Mouse (Mus musculus) megakaryocyte progenitor cell, adult 5-6 weeks (primary cell): ENCODE data around the gene Ctsh. TPM values are rescaled to one million over a fixed set of nuclear protein-coding genes. Genes with fewer than 3 reads are reported as not detected.
"Not testable (repeated sequence)": the region's sequence is repeated elsewhere in the genome, so short reads cannot be mapped to it uniquely, and the experiment has no call there.

Source experiments
- ATAC-seq: replicated peaks from 2 replicates; pipeline ENCODE4 v1.8.0; 2016; ENCODE audit warnings: mild to moderate bottlenecking, moderate TSS enrichment, inconsistent platforms; ENCODE audit not compliant: poor library complexity
- total RNA-seq, 2 experiments: library from RNA; stranded (forward) in 1 of 2; stranded (reverse) in 1 of 2; fragments of 157-497, 149-512 nt in 1 of 2; fragments of 200-1000 nt in 1 of 2; gene quantifications; 2 replicates each; pipeline versions ENCODE4 v1.2.3 to v1.2.4; 2015 to 2017

Gene Ctsh
- total RNA-seq, 2 experiments from 2014 or later = 52.8 to 78.9 TPM

GRCm38 (mm10) chr9:90056716-90057115, 2.8 kb downstream of the Ctsh start:
- no peak for ATAC-seq

DNA sequence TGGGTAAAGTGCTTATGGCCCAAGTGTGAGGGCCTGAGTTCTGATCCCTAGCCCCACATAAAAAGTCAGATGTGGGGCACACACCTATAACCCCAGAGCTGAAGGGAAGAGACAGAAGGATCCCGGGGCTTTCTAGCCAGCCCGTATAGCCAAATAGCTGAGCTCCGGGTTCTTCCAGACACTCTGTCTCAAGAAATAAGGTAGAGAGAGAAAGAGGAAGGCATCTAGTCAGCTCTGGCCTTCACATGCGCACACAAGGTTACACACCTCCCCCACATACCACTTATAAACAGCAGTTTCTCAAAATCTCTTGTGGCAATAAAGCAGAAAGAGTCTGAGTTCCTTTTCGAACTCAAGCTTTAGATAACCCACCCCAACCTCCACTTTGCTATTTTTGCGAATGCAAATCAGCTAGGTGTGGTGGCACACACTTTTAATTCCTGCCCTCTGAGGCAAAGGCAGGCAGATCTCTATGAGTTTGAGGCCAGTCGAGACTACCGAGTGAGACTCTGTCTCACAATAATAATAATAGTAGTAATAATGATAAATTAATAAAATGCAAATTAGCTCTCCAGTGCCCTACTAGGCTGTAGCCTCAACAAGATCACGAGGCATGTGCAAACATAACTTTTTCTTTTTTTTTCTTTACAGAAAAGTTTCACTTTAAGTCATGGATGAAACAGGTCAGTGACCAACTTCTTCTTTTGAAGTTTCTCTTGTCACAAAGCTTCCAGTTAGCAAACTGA, 6.0 kb downstream of the Ctsh start:
- ATAC-seq = peak; percentile 62

DNA sequence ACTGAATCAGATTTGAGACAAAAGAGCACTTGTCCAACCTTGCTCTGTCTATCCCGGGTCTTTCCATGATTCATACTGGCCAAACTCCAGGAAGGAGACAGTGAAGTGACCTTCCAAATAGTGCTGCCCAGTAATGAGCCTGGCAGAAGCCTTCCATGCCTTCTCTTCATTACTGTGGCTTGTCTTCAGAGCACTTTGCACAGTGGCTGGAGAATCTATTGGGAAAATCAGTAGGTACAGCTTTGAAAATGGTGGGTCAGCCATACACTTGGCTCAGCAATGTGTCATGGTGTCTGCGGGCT, 6.6 kb downstream of the Ctsh start:
- no peak for ATAC-seq

- peak; percentile 39 for ATAC-seq
These were observed 7.0 kb downstream of the Ctsh start for GRCm38 (mm10) chr9:90060932-90061331.

GRCm38 (mm10) chr9:90067341-90067740, 13.4 kb downstream of the Ctsh start:
- peak; percentile 40; the same call in 1 of the 2 replicates for ATAC-seq

DNA sequence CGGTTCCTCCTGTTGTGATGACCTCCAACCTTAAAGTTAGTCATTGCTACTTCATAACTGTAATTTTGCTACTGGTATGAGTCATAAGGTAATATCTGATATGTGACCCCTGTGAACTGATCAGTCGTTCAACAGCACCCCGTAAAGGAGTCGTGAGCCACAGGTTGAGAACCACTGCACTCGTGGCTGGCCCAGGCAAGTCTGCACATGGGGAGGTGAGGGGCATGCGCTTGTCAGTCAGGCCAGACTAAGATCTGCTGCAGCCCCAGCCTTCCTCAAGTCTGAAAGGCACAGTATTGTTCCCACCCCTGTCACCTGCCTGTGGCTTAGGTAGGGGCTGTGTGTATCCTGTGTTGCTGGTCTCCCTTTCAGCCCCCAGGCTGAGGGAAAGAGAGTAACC, 14.8 kb downstream of the Ctsh start:
- no peak for ATAC-seq

DNA sequence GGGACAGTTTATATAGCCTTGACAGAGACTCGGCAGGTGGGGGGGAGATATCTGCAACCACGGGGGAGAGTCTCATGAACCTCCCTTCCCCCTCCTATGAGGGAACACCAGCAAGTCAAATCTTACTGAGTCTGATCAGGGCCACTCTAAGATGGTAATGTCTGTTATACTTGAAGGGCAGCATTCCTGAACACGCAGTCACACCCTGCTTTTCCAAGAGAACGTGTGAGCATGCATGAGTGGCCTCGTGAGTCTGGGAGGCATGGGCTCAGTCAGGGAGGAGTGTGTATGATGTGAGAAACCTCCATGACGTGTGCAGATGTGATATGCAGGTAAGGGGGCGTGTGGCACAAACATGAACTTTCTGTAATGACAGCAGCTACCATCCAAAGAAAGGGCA, 15.5 kb downstream of the Ctsh start:
- no peak for ATAC-seq

DNA sequence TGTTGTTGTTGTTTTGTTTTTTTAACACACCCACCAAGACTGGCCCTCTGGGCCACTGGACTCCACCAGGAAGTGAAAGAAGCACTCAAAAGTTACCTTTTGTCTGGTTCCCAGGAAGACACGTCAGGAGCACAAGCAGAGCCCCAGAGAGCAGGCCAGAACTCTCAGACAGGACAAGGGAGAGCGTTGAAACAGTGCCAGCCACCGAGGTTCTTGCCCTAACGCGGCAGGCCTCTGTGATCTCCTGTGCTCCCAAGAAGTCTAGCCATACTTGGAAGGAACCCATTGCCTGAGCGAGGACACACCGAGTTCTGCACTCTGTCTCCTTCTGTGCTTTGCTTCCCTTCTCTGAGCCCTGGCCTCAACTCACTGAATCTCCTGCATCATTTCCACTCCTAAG, 16.2 kb downstream of the Ctsh start:
- no peak for ATAC-seq

DNA sequence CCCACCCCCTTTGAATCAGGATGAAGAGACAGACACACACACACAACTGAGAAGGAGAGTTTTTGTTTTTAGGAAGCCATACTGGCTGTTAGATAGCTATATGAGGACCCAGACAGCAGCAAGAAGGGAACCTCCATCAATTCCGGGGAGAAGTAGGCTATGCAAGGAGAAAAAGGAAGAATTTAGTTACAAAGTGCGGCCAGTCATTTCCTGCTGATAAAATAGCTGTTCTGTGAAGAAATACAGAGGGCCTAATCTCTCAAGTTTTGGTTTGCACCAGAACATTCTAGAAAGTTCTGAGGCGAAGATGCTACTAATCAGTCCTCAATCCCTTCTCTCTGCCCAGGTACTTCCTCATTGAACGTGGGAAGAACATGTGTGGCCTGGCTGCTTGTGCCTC, 21.4 kb downstream of the Ctsh start:
- peak; percentile 30 for ATAC-seq

DNA sequence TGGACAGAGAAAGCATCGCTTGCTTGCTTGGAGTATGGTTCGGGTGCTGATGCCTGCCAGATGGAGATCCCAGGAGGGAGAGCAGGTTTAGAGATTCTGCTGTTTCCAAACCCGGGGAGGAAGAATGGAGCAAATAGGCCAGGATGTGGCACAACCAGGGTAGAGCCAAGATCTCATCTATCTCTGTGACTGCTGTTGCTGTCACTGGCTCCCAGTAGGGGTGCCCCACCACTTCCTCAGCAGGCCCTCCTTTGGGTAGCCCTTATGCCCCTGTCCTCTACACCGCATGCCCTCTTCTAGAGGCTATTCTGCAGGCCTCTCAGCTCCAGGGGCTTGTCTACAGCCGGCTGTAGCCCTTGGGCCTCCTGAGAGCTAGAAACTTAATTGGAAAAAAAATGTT, 22.2 kb downstream of the Ctsh start:
- ATAC-seq = peak; percentile 43

DNA sequence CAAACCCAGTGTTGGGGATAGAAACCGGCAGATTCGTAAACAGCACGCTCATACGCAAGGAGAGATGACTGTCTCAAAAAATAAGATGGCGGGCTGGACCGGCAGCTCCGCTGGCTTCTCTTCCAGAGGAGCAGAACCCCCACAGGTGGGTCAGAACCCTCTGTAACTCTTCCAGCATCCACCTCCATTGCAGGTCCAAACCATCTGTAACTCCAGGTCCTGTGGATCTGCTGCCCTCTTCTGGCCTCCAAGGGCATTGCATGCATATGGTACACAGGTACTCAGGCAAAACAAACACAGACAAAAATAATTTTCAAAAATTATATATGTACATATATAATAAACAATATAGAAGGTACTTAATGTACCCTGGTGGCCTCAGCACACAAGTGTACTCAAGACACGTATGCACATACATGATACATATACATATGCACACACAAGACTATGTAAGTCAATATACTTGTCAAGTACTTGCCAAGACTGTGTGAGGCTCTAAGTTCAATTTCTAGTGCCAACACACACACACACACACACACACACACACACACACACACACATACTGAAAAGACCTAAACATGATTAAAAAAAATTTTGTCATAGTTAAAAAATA, 23.0 kb downstream of the Ctsh start:
- ATAC-seq = peak; percentile 77

DNA sequence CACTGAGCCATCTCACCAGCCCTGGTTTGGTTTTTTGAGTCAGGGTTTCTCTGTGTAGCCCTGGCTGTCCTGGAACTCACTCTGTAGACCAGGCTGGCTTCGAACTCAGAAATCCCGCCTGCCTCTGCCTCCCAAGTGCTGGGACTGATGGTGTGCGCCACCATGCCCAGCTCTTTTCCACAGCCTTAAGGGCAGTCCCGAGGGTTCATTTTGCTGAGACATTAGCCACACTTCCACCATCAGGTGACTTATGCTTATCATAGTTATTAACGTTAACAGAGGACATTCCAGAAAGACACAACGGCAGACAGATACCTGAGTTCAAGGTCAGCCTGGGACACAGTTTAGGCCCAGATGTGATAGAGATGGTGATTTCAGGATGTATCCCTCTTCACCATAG, 28.0 kb downstream of the Ctsh start:
- not testable (repeated sequence) for ATAC-seq

GRCm38 (mm10) chr9:90082992-90083391, 29.0 kb downstream of the Ctsh start:
- no peak for ATAC-seq

GRCm38 (mm10) chr9:90084152-90084551, 30.2 kb downstream of the Ctsh start:
- no peak for ATAC-seq

DNA sequence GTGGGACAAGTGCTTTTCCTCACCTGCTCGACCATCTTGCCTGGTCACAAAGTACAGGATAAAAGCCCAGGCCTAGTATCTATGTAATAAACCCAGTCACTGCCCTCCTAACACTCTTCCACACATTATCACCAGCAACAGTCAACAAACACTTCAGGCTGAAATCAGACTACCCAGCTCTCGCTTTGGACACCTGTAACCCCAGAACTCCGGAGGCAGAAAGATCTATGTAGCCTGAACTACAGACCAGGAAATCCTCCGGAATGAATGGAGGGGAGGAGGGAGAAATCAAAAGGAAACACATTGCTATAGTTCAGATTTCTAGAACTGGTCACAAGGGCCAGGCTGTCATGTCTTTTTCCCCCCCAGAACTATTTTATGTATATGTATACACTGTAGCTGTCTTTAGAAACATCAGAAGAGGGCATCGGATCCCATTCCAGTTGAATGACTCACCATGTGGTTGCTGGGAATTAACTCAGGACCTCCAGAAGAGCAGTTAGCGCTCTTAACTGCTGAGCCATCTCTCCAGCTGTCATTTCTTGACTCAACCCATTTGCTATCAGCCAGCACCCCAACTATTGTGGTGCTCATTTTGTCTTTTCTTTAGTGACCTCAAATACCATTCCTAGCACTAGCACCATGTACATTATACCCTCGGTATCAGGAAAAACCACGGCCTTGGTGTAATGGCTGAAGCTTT, 31.0 kb downstream of the Ctsh start:
- no peak for ATAC-seq

DNA sequence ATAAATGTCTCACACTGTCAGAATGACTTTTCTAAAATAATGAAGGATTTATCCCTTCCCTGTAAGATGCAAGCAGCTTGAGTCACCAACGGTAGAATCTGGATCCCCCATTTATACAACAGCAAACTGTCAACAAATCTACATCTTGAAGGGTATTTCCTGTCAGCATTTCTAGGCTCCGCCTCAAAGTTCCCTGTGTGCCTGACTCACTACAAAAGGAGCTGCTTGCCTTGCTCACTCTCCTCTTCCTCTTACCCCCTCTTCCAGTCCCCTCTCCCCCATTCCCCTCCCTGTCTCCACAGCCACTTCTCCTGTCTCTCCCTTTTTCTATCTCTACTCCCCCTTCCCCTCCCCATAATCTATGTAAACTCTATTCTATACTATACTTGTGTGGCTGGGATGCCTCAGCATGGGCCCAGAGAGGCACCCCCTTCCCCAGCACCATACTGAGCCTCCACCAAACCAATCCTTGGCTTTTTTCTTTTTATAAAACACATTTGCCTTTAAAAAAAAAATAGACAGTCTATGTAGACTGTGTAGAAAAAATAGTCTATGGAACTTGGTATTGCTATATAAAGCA, 34.0 kb downstream of the Ctsh start:
- 0 out of 2 replicates have a peak, but pooled peaks have one; percentile 30 for ATAC-seq

DNA sequence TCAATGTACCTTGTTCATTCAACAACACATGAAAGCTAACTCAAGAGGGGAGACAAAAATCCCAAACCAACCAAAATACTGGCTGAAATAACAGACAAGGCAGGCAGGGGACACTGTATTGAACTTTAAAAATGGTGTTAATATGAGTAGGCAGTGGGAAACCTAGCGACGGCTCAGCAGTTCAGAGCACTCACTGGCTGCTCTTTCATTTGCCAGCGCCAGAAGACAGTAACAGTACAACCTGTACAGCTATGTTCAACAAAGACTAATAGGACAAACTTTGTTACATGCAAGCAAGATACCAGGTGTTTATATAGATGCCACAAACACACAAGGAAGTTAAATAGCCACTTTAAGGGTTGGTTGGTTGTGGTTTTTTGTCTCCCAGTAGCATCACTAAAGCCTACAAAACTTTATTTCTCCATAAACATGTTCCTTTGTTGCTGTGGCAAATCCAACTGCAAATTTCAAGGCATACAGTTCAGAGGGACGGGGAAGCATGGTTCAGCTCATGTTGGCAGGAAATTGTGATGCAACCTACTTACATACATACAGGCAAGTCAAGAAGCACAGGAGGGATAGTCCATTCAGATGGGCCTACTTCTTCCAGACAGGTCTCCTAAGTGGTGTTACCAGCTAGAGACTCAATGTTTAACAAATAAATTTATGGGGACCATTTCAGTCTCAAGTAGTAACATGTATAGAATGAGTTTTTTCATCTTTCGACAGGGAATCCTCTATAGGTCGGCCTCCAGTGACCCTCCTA, 35.6 kb downstream of the Ctsh start:
- ATAC-seq = peak; percentile 52

DNA sequence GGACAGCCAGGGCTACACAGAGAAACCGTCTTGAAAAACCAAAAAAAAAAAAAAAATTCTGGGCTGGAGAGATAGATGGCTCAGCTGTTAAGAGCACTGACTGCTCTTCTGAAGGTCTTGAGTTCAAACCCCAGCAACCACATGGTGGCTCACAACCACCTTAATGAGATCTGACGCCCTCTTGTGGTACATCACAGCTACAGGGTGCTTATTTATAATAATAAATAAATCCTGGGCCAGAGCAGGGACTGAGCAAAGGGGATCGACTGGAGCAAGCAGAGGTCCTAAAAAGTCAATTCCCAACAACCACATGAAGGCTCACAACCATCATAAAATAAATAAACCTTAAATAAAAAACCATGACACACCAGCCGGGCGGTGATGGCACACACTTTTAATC, 45.0 kb downstream of the Ctsh start:
- ATAC-seq = peak; percentile 63

DNA sequence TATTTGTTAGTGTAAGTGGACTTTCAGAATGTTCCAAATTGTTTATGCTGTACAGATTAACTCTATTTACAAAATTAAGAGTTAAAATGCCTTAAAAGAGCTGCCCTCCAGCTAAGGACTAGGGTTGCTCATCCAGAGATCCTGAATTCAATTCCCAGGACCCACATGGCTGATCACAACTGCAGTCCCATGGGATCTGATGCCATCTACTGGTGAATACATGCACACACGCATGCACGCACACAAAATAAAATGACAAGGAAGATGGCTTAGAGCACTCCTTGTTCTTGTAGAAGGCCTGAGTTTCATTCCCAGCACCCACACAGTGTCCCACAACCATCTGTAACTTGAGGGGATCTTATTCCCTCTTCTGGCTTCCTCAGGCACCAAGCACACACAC, 46.8 kb downstream of the Ctsh start:
- peak; percentile 88 for ATAC-seq

DNA sequence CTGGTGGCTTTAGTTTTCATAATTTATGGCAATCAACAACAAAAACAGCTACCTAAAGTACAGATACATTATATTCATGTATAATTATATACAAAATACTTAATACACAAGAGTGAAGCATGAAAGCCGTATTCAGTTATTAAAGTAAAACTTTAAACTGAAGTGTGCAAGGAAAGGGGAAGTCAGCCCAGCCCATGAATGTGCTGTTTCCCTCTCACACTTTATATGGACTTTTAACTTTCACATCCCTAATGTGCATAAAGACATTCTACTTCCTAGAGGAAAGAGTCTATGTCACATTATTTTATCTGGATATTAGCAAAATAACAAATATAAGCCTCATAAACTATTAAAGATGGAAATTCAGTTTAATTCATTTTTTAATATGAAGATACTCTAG, 51.5 kb downstream of the Ctsh start:
- ATAC-seq = peak; percentile 66

DNA sequence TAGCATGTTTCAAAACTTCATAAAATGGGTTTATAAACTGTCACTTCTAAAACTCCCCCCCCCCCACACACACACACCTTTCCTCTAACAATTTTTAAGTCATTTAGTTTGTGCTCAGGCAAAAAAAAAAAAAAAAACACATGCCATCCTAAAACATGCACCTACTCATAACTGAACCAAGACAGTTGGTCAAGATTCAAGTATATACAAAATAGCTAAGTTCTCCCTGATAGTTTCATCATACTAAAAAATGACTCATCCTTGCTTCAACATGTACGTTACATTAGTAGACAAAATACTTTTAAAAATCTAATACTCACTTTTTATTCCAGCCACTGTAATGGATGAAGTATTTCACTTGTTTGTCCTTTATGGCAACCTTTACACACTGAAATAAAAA, 53.0 kb downstream of the Ctsh start:
- peak; percentile 33; the same call in 1 of the 2 replicates for ATAC-seq
